In genomic region chr4:34869813-34870212, GRCm38 (mm10) we compare ENCODE assay signal across 24 mouse cellular contexts. TPM values are rescaled to one million over a fixed set of nuclear protein-coding genes. Genes with fewer than 3 reads are reported as not detected.
"Had no signal": no experiment of that assay in that cellular context is flagged by ENCODE, and none has a peak within 500 bp of the region (broad histone marks: within the 10 kb centered on the region; RNA-seq: fewer than 3 reads in every experiment).

No protein-coding gene starts in this region.

- H3K9ac ChIP-seq: neural tube, embryonic 13.5 days; neural tube, embryonic 15.5 days; stomach, embryonic 15.5 days had no signal

- H3K27ac ChIP-seq: neural tube, embryonic 13.5 days; neural tube, embryonic 15.5 days; stomach, embryonic 15.5 days; stomach, postnatal 0 days had no signal

- H3K9me3 ChIP-seq: neural tube, embryonic 13.5 days; neural tube, embryonic 15.5 days; stomach, embryonic 15.5 days had no signal

- DNase-seq: retina, postnatal 1 day; right cerebral cortex, adult 18-20 months; right cerebral cortex, postnatal 14 days; right cerebral cortex, postnatal 25 days; right cerebral cortex, postnatal 4 days; spleen, adult 18-20 months; thymus, adult 18-20 months; thymus, adult 2 months; thymus, postnatal 14 days; thymus, postnatal 25 days; thymus, postnatal 36 days; thymus, postnatal 4 days had no signal

- H3K36me3 ChIP-seq: neural tube, embryonic 13.5 days; neural tube, embryonic 15.5 days; stomach, embryonic 15.5 days had no signal

- H3K4me3 ChIP-seq: neural tube, embryonic 13.5 days; neural tube, embryonic 15.5 days; stomach, embryonic 15.5 days had no signal

- H3K27me3 ChIP-seq: neural tube, embryonic 13.5 days; neural tube, embryonic 15.5 days; stomach, embryonic 15.5 days had no signal

RNA-seq across cellular contexts. Expression of gene Cga, which starts 23.8 kb away (rescaled TPM):
- total RNA-seq: neutrophil, adult 5-6 weeks had no signal
- polyA plus RNA-seq: neural tube, embryonic 14.5 days; small intestine, adult 2 months; spleen, adult 2 months; stomach, embryonic 14.5 days; stomach, embryonic 15.5 days; stomach, embryonic 16.5 days; testis, adult 2 months; urinary bladder, adult 2 months had no signal
